Mouse (Mus musculus) intestine, postnatal 0 days (tissue): ENCODE results near the gene Ttc37. TPM values are rescaled to one million over a fixed set of nuclear protein-coding genes. Genes with fewer than 3 reads are reported as not detected.

ENCODE experiments used
- ATAC-seq: fragments of 200-750 bp; cut with Nextera tagmentation; 2 replicates; pipeline ENCODE4 v1.8.0; 2017; ENCODE audit warnings: mild to moderate bottlenecking, moderate TSS enrichment, moderate library complexity
- H3K27ac ChIP-seq: fragments of 300-500 bp; sonication (generic); 2 replicates; pipeline ENCODE4 v1.5.1; 2014; ENCODE audit warnings: mild to moderate bottlenecking, low read depth, low read length, moderate library complexity
- H3K27me3 ChIP-seq: fragments of 300-500 bp; sonication (generic); replicated peaks from 2 replicates; pipeline ENCODE4 v1.6.1; 2014; ENCODE audit warnings: low read length, mixed read lengths; ENCODE audit not compliant: control insufficient read depth, insufficient read depth
- H3K36me3 ChIP-seq: fragments of 300-500 bp; sonication (generic); 2 replicates; pipeline ENCODE4 v1.6.1; 2014; ENCODE audit warnings: mild to moderate bottlenecking, moderate library complexity; ENCODE audit not compliant: control insufficient read depth, insufficient read depth
- H3K4me1 ChIP-seq: fragments of 300-500 bp; sonication (generic); replicated peaks from 2 replicates; pipeline ENCODE4 v1.6.1; 2014; ENCODE audit warnings: antibody characterized with exemption, low read length, mixed read lengths; ENCODE audit not compliant: control insufficient read depth, insufficient read depth
- H3K4me2 ChIP-seq: fragments of 300-500 bp; sonication (generic); replicated peaks from 2 replicates; pipeline ENCODE4 v1.6.1; 2014; ENCODE audit warnings: low read depth, mild to moderate bottlenecking, moderate library complexity
- H3K4me3 ChIP-seq: fragments of 300-500 bp; sonication (generic); 2 replicates; pipeline ENCODE4 v1.5.1; 2014; ENCODE audit warnings: low read depth, low read length
- H3K9ac ChIP-seq: fragments of 300-500 bp; sonication (generic); 2 replicates; pipeline ENCODE4 v1.6.1; 2014; ENCODE audit warnings: mild to moderate bottlenecking, low read depth, low read length
- H3K9me3 ChIP-seq: fragments of 300-500 bp; sonication (generic); 2 replicates; pipeline ENCODE4 v1.6.1; 2016; ENCODE audit warnings: mixed run types; ENCODE audit not compliant: control insufficient read depth
- CTCF ChIP-seq: sonication (generic); IDR thresholded peaks from 2 replicates; pipeline ENCODE4 v1.5.1; 2016; ENCODE audit warnings: low read depth, mild to moderate bottlenecking, control low read depth, antibody characterized with exemption, moderate library complexity
- WGBS: fragments of 180-500 bp; shearing (Covaris S2); extraction: QIAGEN DNeasy Blood & Tissue Kit; methylation state at CpG from one replicate; pipeline ENCODE4 v1.1.7; 2014; 5-methylcytosine and 5-hydroxymethylcytosine counted together
- polyA plus RNA-seq: library from polyadenylated mRNA; unstranded; fragments of >200 nt; fragmentation: Nextera tagmentation; extraction: Ambion mirVana; gene quantifications from 2 replicates; pipeline ENCODE4 v1.2.1, GENCODE M21; 2015

The Ttc37 gene
- polyA plus RNA-seq, 1 experiment from 2014 or later, result 4.0 TPM

GRCm38 (mm10) chr13:76197297-76197848 lies 98.8 kb downstream of the Ttc37 start:
- H3K4me1 ChIP-seq, result no peaks in the 10 kb centered on the region
- no peaks in the 10 kb centered on the region for H3K9me3 ChIP-seq
- no peak overlapping the region for H3K27ac ChIP-seq
- no peak overlapping the region for H3K4me3 ChIP-seq
- WGBS, result 66% methylated on average over 3 of the region's 3 CpGs
- no peak overlapping the region for H3K4me2 ChIP-seq
- no peaks in the 10 kb centered on the region for H3K27me3 ChIP-seq
- no peak for ATAC-seq
- no peaks in the 10 kb centered on the region for H3K36me3 ChIP-seq
- H3K9ac ChIP-seq, result no peak overlapping the region
- no peak for TF ChIP-seq CTCF

- Histone ChIP-seq H3K27ac (no peak overlapping the region), H3K9me3 (no peaks in the 10 kb centered on the region), H3K27me3 (no peaks in the 10 kb centered on the region), H3K36me3 (no peaks in the 10 kb centered on the region), H3K4me2 (no peak overlapping the region), H3K4me3 (no peak overlapping the region), H3K9ac (no peak overlapping the region), H3K4me1 (no peaks in the 10 kb centered on the region)
- ATAC-seq, result no peak
- 69% methylated on average over 4 of the region's 4 CpGs for WGBS
- TF ChIP-seq CTCF, result no peak
Observed at GRCm38 (mm10) chr13:76199943-76200342, 101.4 kb downstream of the Ttc37 start.

DNA sequence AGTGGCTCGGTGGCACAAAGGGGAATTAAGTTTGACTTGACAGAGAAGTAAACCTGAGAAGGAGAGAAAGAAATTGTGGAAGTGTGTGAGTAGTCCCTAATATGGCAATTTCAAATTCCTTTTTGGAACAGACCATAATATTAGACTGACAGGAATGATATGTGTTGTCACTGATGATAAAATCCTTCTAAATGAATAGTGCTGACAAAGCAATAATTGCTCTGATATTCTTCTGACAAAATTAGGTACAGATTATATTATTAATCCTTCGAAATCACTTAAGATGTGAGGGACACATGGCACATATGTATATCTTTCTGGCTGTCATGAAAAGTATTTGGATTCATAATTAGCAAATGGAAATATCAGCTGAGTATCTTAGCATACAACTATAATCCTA lies 116.4 kb downstream of the Ttc37 start:
- no peak for TF ChIP-seq CTCF
- Histone ChIP-seq H3K4me1 (no peaks in the 10 kb centered on the region), H3K36me3 (no peaks in the 10 kb centered on the region), H3K9ac (no peak overlapping the region), H3K4me3 (no peak overlapping the region), H3K27me3 (no peaks in the 10 kb centered on the region), H3K9me3 (no peaks in the 10 kb centered on the region), H3K4me2 (no peak overlapping the region), H3K27ac (no peak overlapping the region)
- WGBS, result 85% methylated on average over 2 of the region's 2 CpGs
- ATAC-seq, result no peak

GRCm38 (mm10) chr13:76215397-76215796 lies 116.9 kb downstream of the Ttc37 start:
- Histone ChIP-seq H3K36me3 (no peaks in the 10 kb centered on the region), H3K27me3 (no peaks in the 10 kb centered on the region), H3K4me1 (no peaks in the 10 kb centered on the region), H3K27ac (no peak overlapping the region), H3K9ac (no peak overlapping the region), H3K4me2 (no peak overlapping the region), H3K4me3 (no peak overlapping the region), H3K9me3 (no peaks in the 10 kb centered on the region)
- 43% methylated on average over 2 of the region's 2 CpGs for WGBS
- ATAC-seq, result peak; percentile 16; the same call in 1 of the 2 replicates
- TF ChIP-seq CTCF, result peak; percentile 70

Other genes starting within 250 kb of the Ttc37 start
- gene Rhobtb3, start 154.8 kb upstream of the Ttc37 start, polyA plus RNA-seq, result 10.1 and 10.6 TPM in 2 replicates
- 0.39 and 0.51 TPM in 2 replicates for gene Spata9, start 131.6 kb upstream of the Ttc37 start, polyA plus RNA-seq
- gene Rfesd, start 80.0 kb upstream of the Ttc37 start, polyA plus RNA-seq, result 16.6 and 16.7 TPM in 2 replicates
- 0.07 and 0.09 TPM in 2 replicates for gene Gpr150, start 41.7 kb upstream of the Ttc37 start, polyA plus RNA-seq
- 2.3 and 3.1 TPM in 2 replicates for gene Arsk, start 74 bp upstream of the Ttc37 start, polyA plus RNA-seq
- gene Fam81b, start 206.3 kb downstream of the Ttc37 start, polyA plus RNA-seq, result not detected in 2 replicates